Mouse (Mus musculus): ENCODE results near the gene Rhot2. TPM values are rescaled to one million over a fixed set of nuclear protein-coding genes. Genes with fewer than 3 reads are reported as not detected.
A peak's percentile ranks its signal among the peaks of the same experiment; 100 is the strongest.

The Rhot2 gene
- polyA plus RNA-seq, 1 experiment: 48.3 TPM

- peaks cover 4% of the 10 kb centered on the region for H3K79me2 ChIP-seq (ENCODE audit: control insufficient read depth, insufficient read depth)
- H3K36me3 ChIP-seq (ENCODE audit: control insufficient read depth, insufficient read depth): no peaks in the 10 kb centered on the region
- no peaks in the 10 kb centered on the region for H3K27me3 ChIP-seq (ENCODE audit: control insufficient read depth, insufficient read depth, insufficient read length)
- H3K4me3 ChIP-seq: no peak overlapping the region
- no peak overlapping the region for H3K4me2 ChIP-seq (ENCODE audit: low read depth)
- no peak overlapping the region for H3ac ChIP-seq (ENCODE audit: control insufficient read depth, insufficient read length)
- TF ChIP-seq POLR2AphosphoS2 (IDR thresholded peaks at IDR 0.05; ENCODE audit: insufficient read length, low read depth): peak; percentile 50
- TF ChIP-seq REST (IDR thresholded peaks at IDR 0.05; ENCODE audit: insufficient read depth, insufficient read length): no peak
Measured at GRCm38 (mm10) chr17:25878611-25879180, 34.0 kb upstream of the Rhot2 start.

GRCm38 (mm10) chr17:25877741-25878610 lies 33.3 kb upstream of the Rhot2 start:
- Histone ChIP-seq H3K27me3 (ENCODE audit: control insufficient read depth, insufficient read depth, insufficient read length) (no peaks in the 10 kb centered on the region), H3K4me3 (no peak overlapping the region), H3K36me3 (ENCODE audit: control insufficient read depth, insufficient read depth) (no peaks in the 10 kb centered on the region), H3ac (ENCODE audit: control insufficient read depth, insufficient read length) (no peak overlapping the region), H3K79me2 (ENCODE audit: control insufficient read depth, insufficient read depth) (peaks cover 4% of the 10 kb centered on the region), H3K4me2 (ENCODE audit: low read depth) (no peak overlapping the region)
- TF ChIP-seq REST (IDR thresholded peaks at IDR 0.05; ENCODE audit: insufficient read depth, insufficient read length) (no peak), E2F4 (IDR thresholded peaks at IDR 0.05; ENCODE audit: insufficient read depth) (no peak), TCF12 (IDR thresholded peaks at IDR 0.05; ENCODE audit: insufficient read depth, poor library complexity, severe bottlenecking) (no peak), POLR2A (IDR thresholded peaks at IDR 0.05; ENCODE audit: insufficient read length, low read depth) (no peak), MYOG (IDR thresholded peaks at IDR 0.05; ENCODE audit: control insufficient read depth in 1 of 3, insufficient read depth in 1 of 3, insufficient read length in 2 of 3, low read depth in 2 of 3) (no peak), MYOD1 (IDR thresholded peaks at IDR 0.05; ENCODE audit: control insufficient read depth in 1 of 3, insufficient read length in 2 of 3, low read depth in 2 of 3) (no peak), MAX (IDR thresholded peaks at IDR 0.05; ENCODE audit: low read depth) (no peak), SRF (IDR thresholded peaks at IDR 0.05; ENCODE audit: control insufficient read depth, insufficient read length, low read depth) (no peak), USF1 (IDR thresholded peaks at IDR 0.05; ENCODE audit: low read depth) (no peak)

GRCm38 (mm10) chr17:25877025-25877424 lies 32.4 kb upstream of the Rhot2 start:
- Histone ChIP-seq H3K4me3 (no peak overlapping the region), H3K79me2 (ENCODE audit: control insufficient read depth, insufficient read depth) (peaks cover 4% of the 10 kb centered on the region), H3K36me3 (ENCODE audit: control insufficient read depth, insufficient read depth) (no peaks in the 10 kb centered on the region), H3K4me2 (ENCODE audit: low read depth) (no peak overlapping the region), H3K27me3 (ENCODE audit: control insufficient read depth, insufficient read depth, insufficient read length) (no peaks in the 10 kb centered on the region), H3ac (ENCODE audit: control insufficient read depth, insufficient read length) (no peak overlapping the region)
- TF ChIP-seq USF1 (IDR thresholded peaks at IDR 0.05; ENCODE audit: low read depth) (no peak), CEBPB (IDR thresholded peaks at IDR 0.05; ENCODE audit: insufficient read depth, poor library complexity, severe bottlenecking) (no peak), SRF (IDR thresholded peaks at IDR 0.05; ENCODE audit: control insufficient read depth, insufficient read length, low read depth) (no peak), TCF12 (IDR thresholded peaks at IDR 0.05; ENCODE audit: insufficient read depth, poor library complexity, severe bottlenecking) (no peak), REST (IDR thresholded peaks at IDR 0.05; ENCODE audit: insufficient read depth, insufficient read length) (no peak), TCF3 (IDR thresholded peaks at IDR 0.05; ENCODE audit: insufficient read length, low read depth) (no peak), MYOG (IDR thresholded peaks at IDR 0.05; ENCODE audit: control insufficient read depth in 1 of 3, insufficient read depth in 1 of 3, insufficient read length in 2 of 3, low read depth in 2 of 3) (no peak), E2F4 (IDR thresholded peaks at IDR 0.05; ENCODE audit: insufficient read depth) (no peak)

- Histone ChIP-seq H3K4me3 (peak overlapping the region; percentile 75), H3K36me3 (ENCODE audit: control insufficient read depth, insufficient read depth) (no peaks in the 10 kb centered on the region), H3K27me3 (ENCODE audit: control insufficient read depth, insufficient read depth, insufficient read length) (no peaks in the 10 kb centered on the region), H3K79me2 (ENCODE audit: control insufficient read depth, insufficient read depth) (peaks cover 4% of the 10 kb centered on the region), H3ac (ENCODE audit: control insufficient read depth, insufficient read length) (peak overlapping the region; percentile 60), H3K4me2 (ENCODE audit: low read depth) (peak overlapping the region; percentile 96)
- no peak for TF ChIP-seq TCF12 (IDR thresholded peaks at IDR 0.05; ENCODE audit: insufficient read depth, poor library complexity, severe bottlenecking)
- no peak for TF ChIP-seq POLR2AphosphoS2 (IDR thresholded peaks at IDR 0.05; ENCODE audit: insufficient read length, low read depth)
- TF ChIP-seq E2F4 (IDR thresholded peaks at IDR 0.05; ENCODE audit: insufficient read depth): no peak
- TF ChIP-seq MAX (IDR thresholded peaks at IDR 0.05; ENCODE audit: low read depth): no peak
- TF ChIP-seq MYOG (IDR thresholded peaks at IDR 0.05; ENCODE audit: control insufficient read depth in 1 of 3, insufficient read depth in 1 of 3, insufficient read length in 2 of 3, low read depth in 2 of 3): no peak
- no peak for TF ChIP-seq USF1 (IDR thresholded peaks at IDR 0.05; ENCODE audit: low read depth)
- no peak for TF ChIP-seq MYOD1 (IDR thresholded peaks at IDR 0.05; ENCODE audit: control insufficient read depth in 1 of 3, insufficient read length in 2 of 3, low read depth in 2 of 3)
- no peak for TF ChIP-seq TCF3 (IDR thresholded peaks at IDR 0.05; ENCODE audit: insufficient read length, low read depth)
- TF ChIP-seq SRF (IDR thresholded peaks at IDR 0.05; ENCODE audit: control insufficient read depth, insufficient read length, low read depth): no peak
- TF ChIP-seq CEBPB (IDR thresholded peaks at IDR 0.05; ENCODE audit: insufficient read depth, poor library complexity, severe bottlenecking): no peak
- TF ChIP-seq REST (IDR thresholded peaks at IDR 0.05; ENCODE audit: insufficient read depth, insufficient read length): no peak
- TF ChIP-seq POLR2A (IDR thresholded peaks at IDR 0.05; ENCODE audit: insufficient read length, low read depth): no peak
Measured at GRCm38 (mm10) chr17:25876347-25876915, 31.8 kb upstream of the Rhot2 start.
